Mouse (Mus musculus) spleen, postnatal 14 days (tissue): ENCODE data around the gene Pp2d1.

ENCODE experiments used
- DNase-seq, 2 experiments: peaks; one replicate each; pipeline ENCODE4 v3.0.0; 2021 to 2022; ENCODE audit warnings: low spot score in 2 of 2

The Pp2d1 gene

GRCm38 (mm10) chr17:53478858-53479603 is 60.2 kb downstream of the Pp2d1 start, which contains the start of gene Rab5a:
Gene Rab5a, plus strand, starts transcription at chr17:53479234.
- peak; percentile 99 to 100 for DNase-seq

DNA sequence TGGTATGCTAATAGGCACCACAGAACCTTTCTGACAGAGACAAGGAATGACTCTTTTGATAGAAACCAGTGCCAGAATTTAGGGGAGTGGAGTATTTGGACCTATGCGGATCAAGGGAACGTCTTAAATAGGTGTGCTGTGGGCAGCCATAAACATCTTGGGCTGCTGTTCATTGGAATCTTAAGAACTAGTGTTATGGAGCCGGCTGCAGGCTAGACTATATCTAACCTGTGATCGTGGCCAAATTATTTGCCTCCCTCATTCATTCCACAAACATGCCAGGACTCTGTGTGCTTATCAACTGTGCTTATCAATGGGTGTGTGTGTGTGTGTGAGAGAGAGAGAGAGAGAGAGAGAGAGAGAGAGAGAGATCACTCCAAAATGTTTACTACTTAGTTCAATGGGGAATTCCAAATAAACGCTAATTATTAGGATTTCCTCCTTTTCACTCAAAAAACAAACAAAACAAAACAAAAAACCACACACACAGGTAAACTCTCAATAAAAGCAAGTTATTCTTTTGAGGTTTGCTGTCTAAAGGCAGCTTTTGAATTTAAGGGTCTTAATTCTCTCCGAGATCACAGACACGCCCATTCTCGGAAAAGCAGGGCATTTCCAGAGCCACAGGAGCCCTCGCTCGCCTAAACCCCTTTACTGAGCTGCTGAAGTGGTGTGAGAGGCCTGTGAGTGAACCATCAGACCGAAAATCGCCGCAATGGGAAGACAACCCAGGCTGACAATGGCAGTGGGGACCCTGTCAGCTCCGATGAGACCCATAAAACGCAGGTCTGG is 61.0 kb downstream of the Pp2d1 start:
- no peak for DNase-seq

DNA sequence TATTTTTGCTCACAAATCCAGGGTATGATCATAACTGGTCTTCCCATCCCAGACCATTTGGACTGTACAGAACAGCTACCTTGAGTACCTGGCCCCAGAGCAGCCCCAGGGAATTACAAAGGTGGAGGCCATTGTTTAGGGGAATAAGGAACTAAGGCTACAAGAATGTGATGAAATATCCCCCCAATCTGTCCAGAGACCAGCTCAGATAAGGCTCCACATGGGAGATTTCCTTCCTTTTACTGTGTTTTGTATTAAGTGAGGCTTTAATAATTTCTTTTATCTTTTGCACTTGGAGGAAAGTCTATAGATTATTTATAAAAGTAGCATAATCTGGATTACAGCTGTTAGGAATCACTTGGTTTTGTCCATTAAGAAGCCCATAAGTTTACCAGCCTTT is 70.6 kb downstream of the Pp2d1 start:
- no peak for DNase-seq

DNA sequence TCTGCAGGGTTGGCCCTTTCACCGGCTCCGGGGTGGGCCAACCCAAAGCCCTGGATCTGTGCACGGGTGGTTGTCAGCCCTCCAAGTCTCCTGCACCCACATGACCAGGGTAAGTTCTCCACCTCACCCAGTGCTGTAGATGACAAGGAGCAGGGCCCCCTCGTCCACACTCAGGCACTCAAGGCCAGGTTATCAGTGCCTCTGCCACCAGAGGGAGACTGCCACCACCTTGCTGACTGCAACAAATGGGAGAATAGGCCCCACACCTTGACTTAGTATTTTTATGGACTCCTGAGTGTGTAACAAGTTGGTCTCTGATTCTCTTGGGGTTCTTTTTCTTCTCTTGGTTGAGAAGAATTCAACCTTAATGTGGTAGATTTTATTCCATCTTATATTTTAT is 73.7 kb downstream of the Pp2d1 start:
- no peak for DNase-seq

DNA sequence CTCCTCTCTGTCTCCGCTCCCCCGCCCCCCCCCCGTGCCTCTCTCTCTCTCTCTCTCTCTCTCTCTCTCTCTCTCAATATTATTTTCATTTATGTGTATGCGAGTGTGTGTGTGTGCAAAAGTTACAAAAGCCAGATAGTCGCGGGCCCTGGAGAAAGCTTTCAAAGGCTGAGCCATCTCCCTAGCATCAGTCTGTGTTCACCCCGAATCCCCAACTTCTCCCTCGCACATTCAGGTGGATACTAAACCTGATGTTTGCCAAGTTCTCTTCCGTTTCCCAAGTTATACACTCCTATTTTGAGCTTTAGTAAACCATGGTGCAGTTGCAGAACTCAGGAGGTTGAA is 75.8 kb downstream of the Pp2d1 start:
- no peak for DNase-seq

DNA sequence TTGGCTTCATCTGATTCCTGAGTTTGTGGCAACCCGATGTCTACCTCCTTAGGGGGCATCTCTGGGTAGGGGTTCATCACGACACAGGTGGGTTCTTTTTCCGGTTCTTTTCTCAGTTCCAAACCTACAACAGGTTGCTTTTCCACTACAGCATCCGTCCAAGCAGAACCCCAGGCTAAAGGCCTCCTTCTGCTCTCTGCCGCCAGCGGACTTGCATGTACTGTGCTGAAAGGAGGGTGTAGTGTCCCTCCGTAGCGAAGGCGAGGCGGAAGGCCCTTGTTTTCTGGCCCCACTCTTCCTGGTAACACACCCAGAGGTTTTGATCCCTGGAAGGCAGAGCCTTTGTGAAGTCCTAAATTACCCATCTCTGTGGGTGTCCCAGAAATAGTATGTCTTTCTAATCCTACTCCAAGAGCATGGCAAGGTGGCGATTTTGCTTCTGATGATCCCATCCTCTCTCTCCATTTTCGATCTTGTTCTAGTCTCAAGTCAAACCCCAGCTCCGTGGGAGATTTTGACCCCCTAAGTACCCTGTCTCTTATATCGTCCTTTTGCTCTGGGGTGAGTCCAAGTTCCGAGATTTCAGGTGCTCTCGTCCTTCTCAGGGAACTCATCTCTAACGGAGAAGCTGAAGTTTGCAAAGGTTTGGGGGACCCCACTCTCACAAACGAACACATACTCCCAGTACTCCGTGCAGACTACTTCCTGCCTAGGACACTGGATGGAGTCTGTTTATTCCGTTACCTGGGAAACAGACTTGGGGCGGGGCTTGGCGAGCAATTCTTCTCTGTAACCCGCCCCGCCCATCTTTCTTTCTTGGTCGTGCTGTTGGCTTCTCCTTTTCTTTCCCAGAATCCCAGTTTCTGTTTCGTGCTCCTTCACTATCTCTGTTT is 76.4 kb downstream of the Pp2d1 start, which contains the start of gene Efhb:
Gene Efhb (minus strand): TSS at position 719 of the 893 bp plus-strand sequence.
- peak in 1 of 2 experiments; percentile 21 for DNase-seq
